Mouse (Mus musculus): ENCODE measurements around the gene Ccdc172. TPM values are rescaled to one million over a fixed set of nuclear protein-coding genes. Genes with fewer than 3 reads are reported as not detected.

The Ccdc172 gene
- polyA plus RNA-seq, 1 experiment from 2014 or later: not detected

GRCm38 (mm10) chr19:58573072-58573438 lies 61.3 kb downstream of the Ccdc172 start:
- Histone ChIP-seq H3K4me1 (peaks cover 2% of the 10 kb centered on the region; the same call in 1 of the 2 replicates), H3K4me3 (no peak overlapping the region), H3K9me3 (no peaks in the 10 kb centered on the region), H3K27me3 (replicated peaks) (no peaks in the 10 kb centered on the region), H3K27ac (no peak overlapping the region), H3K36me3 (replicated peaks) (no peaks in the 10 kb centered on the region), H3K9ac (no peak overlapping the region), H3K4me2 (no peak overlapping the region)
- 46% methylated on average over 3 of the region's 3 CpGs for WGBS
- no peak for ATAC-seq (replicated peaks)

GRCm38 (mm10) chr19:58582018-58582417 lies 70.2 kb downstream of the Ccdc172 start:
- Histone ChIP-seq H3K27ac (no peak overlapping the region), H3K4me3 (no peak overlapping the region), H3K9ac (no peak overlapping the region), H3K4me1 (no peaks in the 10 kb centered on the region), H3K27me3 (replicated peaks) (no peaks in the 10 kb centered on the region), H3K4me2 (no peak overlapping the region), H3K36me3 (replicated peaks) (no peaks in the 10 kb centered on the region), H3K9me3 (no peaks in the 10 kb centered on the region)
- no peak for ATAC-seq (replicated peaks)
- 87% methylated on average over 7 of the region's 7 CpGs for WGBS

GRCm38 (mm10) chr19:58582956-58583355 lies 71.2 kb downstream of the Ccdc172 start:
- Histone ChIP-seq H3K27ac (no peak overlapping the region), H3K4me2 (no peak overlapping the region), H3K4me3 (no peak overlapping the region), H3K9ac (no peak overlapping the region), H3K36me3 (replicated peaks) (no peaks in the 10 kb centered on the region), H3K4me1 (no peaks in the 10 kb centered on the region), H3K27me3 (replicated peaks) (no peaks in the 10 kb centered on the region), H3K9me3 (no peaks in the 10 kb centered on the region)
- no peak for ATAC-seq (replicated peaks)
- 92% methylated on average over 5 of the region's 5 CpGs for WGBS

GRCm38 (mm10) chr19:58586046-58586445 lies 74.3 kb downstream of the Ccdc172 start:
- no peaks in the 10 kb centered on the region for H3K4me1 ChIP-seq
- H3K36me3 ChIP-seq (replicated peaks): no peaks in the 10 kb centered on the region
- H3K4me3 ChIP-seq: no peak overlapping the region
- 74% methylated on average over 2 of the region's 2 CpGs for WGBS
- no peaks in the 10 kb centered on the region for H3K27me3 ChIP-seq (replicated peaks)
- H3K9me3 ChIP-seq: no peaks in the 10 kb centered on the region
- no peak overlapping the region for H3K9ac ChIP-seq
- no peak overlapping the region for H3K27ac ChIP-seq
- H3K4me2 ChIP-seq: no peak overlapping the region
- ATAC-seq (replicated peaks): no peak

GRCm38 (mm10) chr19:58590251-58590936 lies 78.6 kb downstream of the Ccdc172 start:
- Histone ChIP-seq H3K9me3 (no peaks in the 10 kb centered on the region), H3K27me3 (replicated peaks) (no peaks in the 10 kb centered on the region), H3K4me2 (no peak overlapping the region), H3K4me1 (no peaks in the 10 kb centered on the region), H3K9ac (no peak overlapping the region), H3K4me3 (no peak overlapping the region), H3K27ac (no peak overlapping the region), H3K36me3 (replicated peaks) (no peaks in the 10 kb centered on the region)
- WGBS: 66% methylated on average over 6 of the region's 6 CpGs
- no peak for ATAC-seq (replicated peaks)

- Histone ChIP-seq H3K9ac (no peak overlapping the region), H3K27me3 (replicated peaks) (no peaks in the 10 kb centered on the region), H3K36me3 (replicated peaks) (no peaks in the 10 kb centered on the region), H3K9me3 (no peaks in the 10 kb centered on the region), H3K4me1 (no peaks in the 10 kb centered on the region), H3K27ac (no peak overlapping the region), H3K4me3 (no peak overlapping the region), H3K4me2 (no peak overlapping the region)
- ATAC-seq (replicated peaks): no peak
- WGBS: 85% methylated on average over 5 of the region's 5 CpGs
Observed at GRCm38 (mm10) chr19:58600381-58600780, 88.6 kb downstream of the Ccdc172 start.

Other genes with a start within 250 kb of the Ccdc172 start
- gene Gfra1, start 56.1 kb upstream of the Ccdc172 start, polyA plus RNA-seq (2015; fragmentation: Nextera tagmentation; extraction: Ambion mirVana): 42.6 and 44.0 TPM in 2 replicates
- gene Pnlip, start 140.5 kb downstream of the Ccdc172 start, polyA plus RNA-seq (2015; fragmentation: Nextera tagmentation; extraction: Ambion mirVana): 0.59 TPM in 1 of 2 replicates, not detected in the other
- gene Pnliprp1, start 216.9 kb downstream of the Ccdc172 start, polyA plus RNA-seq (2015; fragmentation: Nextera tagmentation; extraction: Ambion mirVana): 0.56 and 6.8 TPM in 2 replicates
- 0.18 TPM in 1 of 2 replicates, not detected in the other for gene Pnliprp2, start 247.7 kb downstream of the Ccdc172 start, polyA plus RNA-seq (2015; fragmentation: Nextera tagmentation; extraction: Ambion mirVana)

All from midbrain, embryonic 15.5 days (tissue).